Mouse (Mus musculus) C2C12 (cell line): ENCODE results near the gene Mettl8.

Source experiments
- CTCF ChIP-seq: IDR thresholded peaks from one replicate; pipeline ENCODE4 v1.5.1; 2011; ENCODE audit not compliant: control insufficient read depth, insufficient read depth, insufficient read length
- MAX ChIP-seq: IDR thresholded peaks from one replicate; pipeline ENCODE4 v1.6.1; 2011; ENCODE audit warnings: mild to moderate bottlenecking, control low read depth
- USF1 ChIP-seq: IDR thresholded peaks from one replicate; pipeline ENCODE4 v1.6.1; 2011; ENCODE audit warnings: low read depth, mild to moderate bottlenecking, control low read depth, moderate library complexity

DNA sequence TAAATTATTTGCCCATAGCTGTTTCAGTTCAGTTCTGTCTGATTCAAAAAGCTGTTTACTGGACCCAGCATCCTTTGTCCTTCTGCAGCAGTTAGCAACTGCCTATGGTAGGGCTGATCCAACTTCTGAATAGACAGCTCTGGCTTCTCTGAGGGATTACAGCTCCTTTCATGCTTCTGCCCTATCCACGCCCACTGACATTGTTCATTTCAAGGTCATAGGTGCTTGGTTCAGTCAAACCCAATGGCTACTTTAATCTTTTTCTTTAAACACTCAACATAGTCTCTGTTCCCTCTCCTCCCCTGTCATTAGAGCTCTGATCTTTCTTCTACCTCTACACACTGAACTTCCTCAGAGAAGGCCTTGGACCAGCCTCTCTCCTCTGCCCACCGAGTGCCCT is 136.9 kb downstream of the Mettl8 start:
- TF ChIP-seq CTCF (no peak), MAX (no peak), USF1 (no peak)
